Mouse (Mus musculus) lung, adult 2 months (tissue): ENCODE measurements around the gene Krt15.

ENCODE experiments used
- CTCF ChIP-seq: fragments of 200-500 bp; IDR thresholded peaks from 2 replicates; pipeline ENCODE4 v1.5.1; 2011; ENCODE audit warnings: mild to moderate bottlenecking, low read length, control low read depth; ENCODE audit not compliant: insufficient read depth
- POLR2A ChIP-seq: fragments of 200-500 bp; IDR thresholded peaks from 2 replicates; pipeline ENCODE4 v1.6.1; 2011; ENCODE audit warnings: low read depth, mild to moderate bottlenecking, control low read depth, low read length, borderline replicate concordance; ENCODE audit errors: extremely low read depth

DNA sequence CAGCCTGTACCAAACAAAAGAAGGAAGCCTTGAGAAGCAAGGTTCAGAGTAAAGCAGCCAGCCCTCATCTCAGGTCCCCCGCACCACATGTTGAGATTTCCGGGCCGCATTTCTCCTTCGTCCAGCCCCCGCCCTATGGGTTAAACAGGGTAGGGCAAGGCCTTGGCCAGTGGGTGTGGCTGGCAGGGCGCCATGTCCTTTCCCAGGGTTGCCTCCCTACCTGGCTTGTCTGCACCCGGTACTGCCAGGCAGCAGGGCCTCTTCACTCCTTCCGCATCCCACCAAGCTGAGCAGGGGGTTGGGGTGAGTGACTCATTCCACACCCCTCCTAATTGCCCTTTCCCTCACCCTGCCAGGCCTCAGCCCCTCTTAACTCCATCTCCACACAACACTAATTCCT lies 32.3 kb upstream of the Krt15 start:
- no peak for TF ChIP-seq CTCF
- TF ChIP-seq POLR2A, result no peak
